Mouse (Mus musculus) forebrain, embryonic 14.5 days (tissue): ENCODE measurements around the gene Map2k2. TPM values are rescaled to one million over a fixed set of nuclear protein-coding genes. Genes with fewer than 3 reads are reported as not detected.
A peak's percentile ranks its signal among the peaks of the same experiment; 100 is the strongest.
"Not testable (repeated sequence)": the region's sequence is repeated elsewhere in the genome, so short reads cannot be mapped to it uniquely, and the experiment has no call there.

Source experiments
- ATAC-seq: fragments of 200-750 bp; cut with Nextera tagmentation; 2 replicates; pipeline ENCODE4 v1.8.0; 2017; ENCODE audit warnings: mild to moderate bottlenecking, moderate library complexity
- DNase-seq: peaks from one replicate; pipeline ENCODE4 v3.0.0-alpha.2; 2015; ENCODE audit warnings: low spot score
- H3K27ac ChIP-seq: fragments of 300-500 bp; sonication (generic); 2 replicates; pipeline ENCODE4 v1.5.1; 2014; ENCODE audit warnings: low read depth, mild to moderate bottlenecking, control low read depth, low read length, moderate library complexity
- H3K27me3 ChIP-seq: fragments of 300-500 bp; sonication (generic); replicated peaks from 2 replicates; pipeline ENCODE4 v1.6.1; 2014; ENCODE audit warnings: low read length, control low read depth, mixed read lengths; ENCODE audit not compliant: control insufficient read depth, insufficient read depth
- H3K36me3 ChIP-seq: fragments of 300-500 bp; sonication (generic); 2 replicates; pipeline ENCODE4 v1.6.1; 2014; ENCODE audit warnings: low read length, control low read depth; ENCODE audit not compliant: control insufficient read depth, insufficient read depth
- H3K4me1 ChIP-seq: fragments of 300-500 bp; sonication (generic); 2 replicates; pipeline ENCODE4 v1.6.1; 2014; ENCODE audit warnings: antibody characterized with exemption, low read length, control low read depth; ENCODE audit not compliant: control insufficient read depth, insufficient read depth
- H3K4me2 ChIP-seq: fragments of 300-500 bp; sonication (generic); 2 replicates; pipeline ENCODE4 v1.6.1; 2014; ENCODE audit warnings: mild to moderate bottlenecking, control low read depth, low read length
- H3K4me3 ChIP-seq: fragments of 300-500 bp; sonication (generic); 2 replicates; pipeline ENCODE4 v1.5.1; 2014; ENCODE audit warnings: low read depth, low read length, control low read depth
- H3K9ac ChIP-seq: fragments of 300-500 bp; sonication (generic); 2 replicates; pipeline ENCODE4 v1.6.1; 2014; ENCODE audit warnings: mild to moderate bottlenecking, low read length, control low read depth, moderate library complexity
- H3K9me3 ChIP-seq: fragments of 300-500 bp; sonication (generic); replicated peaks from 2 replicates; pipeline ENCODE4 v1.6.1; 2016; ENCODE audit warnings: low read length, control low read depth, mixed read lengths; ENCODE audit not compliant: control insufficient read depth
- WGBS: fragments of 180-500 bp; shearing (Covaris S2); extraction: QIAGEN DNeasy Blood & Tissue Kit; methylation state at CpG from one replicate; pipeline ENCODE4 v1.1.7; 2014; 5-methylcytosine and 5-hydroxymethylcytosine counted together
- microRNA-seq: library from miRNA; unstranded; fragments of <30 nt; microRNA quantifications from one replicate; pipeline ENCODE4, GENCODE M21; 2016
- polyA plus RNA-seq: library from polyadenylated mRNA; unstranded; fragments of >200 nt; fragmentation: Nextera tagmentation; extraction: Ambion mirVana; gene quantifications from 2 replicates; pipeline ENCODE4 v1.2.1, GENCODE M21; 2014

The Map2k2 gene
- polyA plus RNA-seq, 1 experiment from 2014 or later = 180 TPM

DNA sequence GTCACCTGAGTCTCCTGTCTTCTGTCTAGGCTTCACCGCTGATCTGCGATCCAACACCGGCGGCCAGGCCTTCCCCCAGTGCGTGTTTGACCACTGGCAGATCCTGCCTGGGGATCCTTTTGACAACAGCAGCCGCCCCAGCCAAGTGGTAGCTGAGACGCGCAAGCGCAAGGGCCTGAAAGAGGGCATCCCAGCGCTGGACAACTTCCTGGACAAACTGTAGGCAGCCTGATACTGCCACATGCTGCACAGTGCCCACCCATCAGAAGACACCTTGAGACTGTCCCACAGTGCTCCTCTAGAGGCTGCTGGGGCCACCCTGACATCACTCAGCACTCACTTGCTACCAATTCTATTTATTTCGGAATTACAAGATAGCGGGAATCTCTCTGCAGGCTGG is 76.1 kb downstream of the Map2k2 start:
- not testable (repeated sequence) for H3K4me3 ChIP-seq, ATAC-seq, DNase-seq, H3K9me3 ChIP-seq, H3K27me3 ChIP-seq, H3K4me1 ChIP-seq, H3K4me2 ChIP-seq, H3K9ac ChIP-seq
- Histone ChIP-seq H3K36me3 (peaks cover 76% of the 10 kb centered on the region), H3K27ac (0 out of 2 replicates have a peak overlapping the region, but pooled peaks have one; percentile 39)
- WGBS = 77% methylated on average over 12 of the region's 12 CpGs

DNA sequence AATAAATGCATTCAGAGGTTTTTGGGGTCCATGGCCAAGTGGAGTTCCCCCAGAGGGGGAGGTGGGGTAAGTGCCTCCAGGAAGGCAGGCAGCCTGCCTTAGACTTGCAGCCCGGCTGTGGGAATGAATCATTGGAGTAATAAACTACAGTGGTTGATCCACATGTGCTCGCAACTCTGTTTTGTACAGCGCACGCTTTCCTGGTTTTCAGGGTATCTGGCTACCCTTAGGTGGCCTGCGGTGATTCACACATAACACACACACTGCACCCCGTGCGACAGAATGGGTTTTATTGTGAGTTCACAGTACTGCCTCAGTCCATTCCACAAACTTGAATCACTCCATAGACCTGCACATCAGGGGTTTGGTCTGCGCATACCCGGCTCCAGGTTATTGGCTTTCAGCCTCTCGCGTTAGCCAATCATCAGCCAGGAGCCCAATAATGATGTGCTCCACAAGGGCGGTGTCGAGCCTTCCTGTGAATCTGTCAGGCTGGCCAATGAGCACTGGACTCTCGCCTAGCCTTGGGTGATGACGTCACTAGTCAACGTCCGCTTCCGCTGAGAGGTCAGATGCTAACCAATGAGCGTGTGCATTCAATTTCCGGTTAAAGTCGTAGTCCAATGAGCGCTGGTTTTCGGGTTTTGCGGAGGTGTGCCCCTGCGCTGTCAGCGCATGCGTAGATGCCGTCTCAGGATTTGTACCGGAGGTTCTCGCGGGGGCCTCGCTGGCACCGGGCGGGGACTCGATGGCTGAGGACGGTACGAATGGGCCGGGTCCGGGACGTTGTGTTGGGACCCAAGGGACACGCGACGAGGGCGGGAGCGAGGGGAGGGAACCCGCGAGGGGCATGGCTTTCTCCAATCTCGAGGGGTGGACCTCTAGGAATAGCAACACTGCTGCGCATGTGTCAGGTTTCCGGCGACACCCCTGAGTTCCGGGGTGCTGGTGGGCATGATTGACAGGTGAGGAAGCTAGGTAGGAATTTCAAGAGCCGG is 76.9 kb downstream of the Map2k2 start, which contains the start of gene Dapk3:
Dapk3 (plus strand) TSS at position 670 of the 998 bp plus-strand sequence.
- peak within 1 kb of the TSS; percentile 86 for H3K27ac ChIP-seq
- H3K27me3 ChIP-seq = no peaks in the 10 kb centered on the region
- H3K4me1 ChIP-seq = peaks cover 2% of the 10 kb centered on the region
- H3K36me3 ChIP-seq = peaks cover 77% of the 10 kb centered on the region
- peak within 1 kb of the TSS; percentile 61 for H3K4me2 ChIP-seq
- H3K4me3 ChIP-seq = peak within 1 kb of the TSS; percentile 60
- H3K9me3 ChIP-seq = no peaks in the 10 kb centered on the region
- peak; percentile 94 for ATAC-seq
- WGBS = 3% methylated on average over 53 of the region's 53 CpGs
- peak within 1 kb of the TSS; percentile 78 for H3K9ac ChIP-seq
- peak; percentile 100 for DNase-seq

Small RNA genes lying within 50 kb of the gene (microRNA-seq; reads per million reads assigned to microRNA genes)
- not detected for gene Mir5615-1
- not detected for gene Mir5615-2

Other genes starting within 250 kb of the Map2k2 start
- gene Tmprss9, start 234.1 kb upstream of the Map2k2 start, polyA plus RNA-seq = 0.10 and 0.13 TPM in 2 replicates
- gene Timm13, start 204.9 kb upstream of the Map2k2 start, polyA plus RNA-seq = 355 and 398 TPM in 2 replicates
- 12.1 and 14.4 TPM in 2 replicates for gene Lmnb2, start 187.7 kb upstream of the Map2k2 start, polyA plus RNA-seq
- 5.2 and 6.2 TPM in 2 replicates for gene Gadd45b, start 175.8 kb upstream of the Map2k2 start, polyA plus RNA-seq
- 15.3 and 20.8 TPM in 2 replicates for gene Gng7, start 91.0 kb upstream of the Map2k2 start, polyA plus RNA-seq
- 19.0 and 21.0 TPM in 2 replicates for gene Diras1, start 80.3 kb upstream of the Map2k2 start, polyA plus RNA-seq
- gene Slc39a3, start 68.5 kb upstream of the Map2k2 start, polyA plus RNA-seq = 20.7 and 26.9 TPM in 2 replicates
- gene Sgta, start 45.7 kb upstream of the Map2k2 start, polyA plus RNA-seq = 304 and 312 TPM in 2 replicates
- 38.9 and 45.6 TPM in 2 replicates for gene Thop1, start 35.9 kb upstream of the Map2k2 start, polyA plus RNA-seq
- 0.14 and 0.25 TPM in 2 replicates for gene Creb3l3, start 7.0 kb upstream of the Map2k2 start, polyA plus RNA-seq
- gene Zbtb7a, start 29.3 kb downstream of the Map2k2 start, polyA plus RNA-seq = 6.2 and 8.2 TPM in 2 replicates
- gene Pias4, start 62.0 kb downstream of the Map2k2 start, polyA plus RNA-seq = 44.0 and 45.5 TPM in 2 replicates
- 474 and 520 TPM in 2 replicates for gene Eef2, start 70.7 kb downstream of the Map2k2 start, polyA plus RNA-seq
- gene Dapk3, start 77.1 kb downstream of the Map2k2 start, polyA plus RNA-seq = 49.0 and 50.0 TPM in 2 replicates
- not detected in 2 replicates for gene 4930442H23Rik, start 77.9 kb downstream of the Map2k2 start, polyA plus RNA-seq
- gene Nmrk2, start 96.1 kb downstream of the Map2k2 start, polyA plus RNA-seq = not detected in 2 replicates
- 56.6 and 78.4 TPM in 2 replicates for gene Atcay, start 124.9 kb downstream of the Map2k2 start, polyA plus RNA-seq
- gene Zfr2, start 127.2 kb downstream of the Map2k2 start, polyA plus RNA-seq = 7.5 and 13.4 TPM in 2 replicates
- 12.3 and 17.4 TPM in 2 replicates for gene Matk, start 147.0 kb downstream of the Map2k2 start, polyA plus RNA-seq
- 107 and 136 TPM in 2 replicates for gene Mrpl54, start 161.0 kb downstream of the Map2k2 start, polyA plus RNA-seq
- 30.5 and 36.8 TPM in 2 replicates for gene Apba3, start 161.0 kb downstream of the Map2k2 start, polyA plus RNA-seq
- 4.8 and 7.0 TPM in 2 replicates for gene Tjp3, start 185.7 kb downstream of the Map2k2 start, polyA plus RNA-seq
- 76.4 and 114 TPM in 2 replicates for gene Pip5k1c, start 187.0 kb downstream of the Map2k2 start, polyA plus RNA-seq
- gene Cactin, start 215.2 kb downstream of the Map2k2 start, polyA plus RNA-seq = 16.8 and 22.2 TPM in 2 replicates
- 2.9 and 4.1 TPM in 2 replicates for gene Tbxa2r, start 222.8 kb downstream of the Map2k2 start, polyA plus RNA-seq
- not detected in 2 replicates for gene Gipc3, start 237.4 kb downstream of the Map2k2 start, polyA plus RNA-seq
- gene Hmg20b, start 244.6 kb downstream of the Map2k2 start, polyA plus RNA-seq = 42.5 and 44.4 TPM in 2 replicates